Mouse (Mus musculus) B cell, adult 2 months (primary cell): Measurements from ENCODE around the gene Nfatc2.

ENCODE experiments used
- DNase-seq, 2 experiments: peaks; one replicate each; pipeline ENCODE4 v3.0.0; 2022

The Nfatc2 gene

GRCm38 (mm10) chr2:168429598-168429997, 171.9 kb downstream of the Nfatc2 start:
- DNase-seq = peak; percentile 35 to 47

- peak; percentile 62 to 66 for DNase-seq
Measured at GRCm38 (mm10) chr2:168428375-168428901, 173.0 kb downstream of the Nfatc2 start.
